Mouse (Mus musculus): Measurements from ENCODE around the gene Abhd14b. TPM values are rescaled to one million over a fixed set of nuclear protein-coding genes. Genes with fewer than 3 reads are reported as not detected.
A peak's percentile ranks its signal among the peaks of the same experiment; 100 is the strongest.

Abhd14b gene
- polyA plus RNA-seq, 1 experiment from 2014 or later: 6.8 TPM

DNA sequence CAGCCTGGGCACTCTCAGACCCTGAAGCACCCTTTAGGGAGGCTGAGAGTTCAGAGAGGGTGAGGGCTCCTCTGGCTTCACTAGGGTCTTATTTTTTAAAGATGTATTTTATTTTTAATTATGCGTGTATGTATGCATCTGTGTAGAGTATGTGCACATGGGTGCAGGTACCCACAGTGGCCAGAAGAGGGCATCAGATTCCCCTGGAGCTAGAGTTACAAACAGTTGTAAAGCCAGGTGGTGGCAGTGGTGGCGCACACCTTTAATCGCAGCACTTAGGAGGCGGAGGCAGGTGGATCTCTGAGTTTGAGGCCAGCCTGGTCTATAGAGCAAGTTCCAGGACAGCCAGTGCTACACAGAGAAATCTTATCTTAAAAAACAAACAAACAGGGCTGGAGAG, 38.2 kb upstream of the Abhd14b start:
- Histone ChIP-seq H3K9ac (replicated peaks; ENCODE audit: low read length) (no peak overlapping the region), H3K4me1 (ENCODE audit: control insufficient read depth, insufficient read depth, low read length) (no peaks in the 10 kb centered on the region; the same call in 1 of the 2 replicates), H3K4me2 (ENCODE audit: low read length) (no peak overlapping the region), H3K4me3 (replicated peaks; ENCODE audit: low read depth, low read length) (no peak overlapping the region), H3K27ac (replicated peaks; ENCODE audit: low read depth, low read length) (no peak overlapping the region), H3K36me3 (ENCODE audit: control insufficient read depth, insufficient read depth, low read length) (no peaks in the 10 kb centered on the region), H3K27me3 (ENCODE audit: control insufficient read depth, insufficient read depth, low read length) (no peaks in the 10 kb centered on the region), H3K9me3 (ENCODE audit: control insufficient read depth, low read length) (no peaks in the 10 kb centered on the region)
- WGBS: 98% methylated on average over 4 of the region's 4 CpGs
- ATAC-seq (ENCODE audit: low FRiP score, low TSS enrichment) (no peak), DNase-seq (no peak)

DNA sequence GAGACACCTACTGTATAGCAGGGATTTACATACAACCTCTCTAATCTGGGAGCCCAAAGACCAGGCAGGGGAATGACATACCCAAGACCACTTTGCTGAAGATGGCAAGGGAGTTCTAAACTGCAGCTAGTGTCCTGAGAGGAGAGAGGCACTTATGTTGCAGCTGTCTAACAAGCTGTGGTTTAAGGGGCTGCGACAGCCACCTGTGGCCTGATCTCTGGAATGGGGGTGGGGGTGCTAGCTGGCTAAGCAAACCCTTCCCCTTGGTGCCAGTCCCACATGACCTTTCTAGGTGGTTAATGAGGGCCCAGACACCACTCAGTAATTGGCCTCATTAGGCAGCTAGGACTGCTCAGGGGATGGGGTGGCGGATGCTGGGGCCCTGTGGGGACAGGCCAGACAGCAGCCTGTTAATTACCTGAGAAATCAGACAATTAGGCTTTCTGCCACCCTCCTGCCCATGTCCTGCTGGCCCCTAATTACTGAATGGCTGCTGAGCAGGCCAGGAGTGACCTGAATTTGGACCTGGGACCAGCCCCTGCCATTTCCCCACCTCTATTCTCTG, 37.1 kb upstream of the Abhd14b start:
- Histone ChIP-seq H3K27ac (replicated peaks; ENCODE audit: low read depth, low read length) (no peak overlapping the region), H3K9me3 (ENCODE audit: control insufficient read depth, low read length) (no peaks in the 10 kb centered on the region), H3K36me3 (ENCODE audit: control insufficient read depth, insufficient read depth, low read length) (no peaks in the 10 kb centered on the region), H3K9ac (replicated peaks; ENCODE audit: low read length) (no peak overlapping the region), H3K4me1 (ENCODE audit: control insufficient read depth, insufficient read depth, low read length) (no peaks in the 10 kb centered on the region; the same call in 1 of the 2 replicates), H3K4me3 (replicated peaks; ENCODE audit: low read depth, low read length) (no peak overlapping the region), H3K27me3 (ENCODE audit: control insufficient read depth, insufficient read depth, low read length) (no peaks in the 10 kb centered on the region), H3K4me2 (ENCODE audit: low read length) (no peak overlapping the region)
- DNase-seq (no peak), ATAC-seq (ENCODE audit: low FRiP score, low TSS enrichment) (no peak)
- 72% methylated on average over 2 of the region's 2 CpGs for WGBS

GRCm38 (mm10) chr9:106411091-106411594, 36.1 kb upstream of the Abhd14b start:
- H3K36me3 ChIP-seq (ENCODE audit: control insufficient read depth, insufficient read depth, low read length): no peaks in the 10 kb centered on the region
- no peak for DNase-seq
- no peak overlapping the region for H3K27ac ChIP-seq (replicated peaks; ENCODE audit: low read depth, low read length)
- H3K9ac ChIP-seq (replicated peaks; ENCODE audit: low read length): no peak overlapping the region
- no peaks in the 10 kb centered on the region for H3K27me3 ChIP-seq (ENCODE audit: control insufficient read depth, insufficient read depth, low read length)
- H3K4me2 ChIP-seq (ENCODE audit: low read length): no peak overlapping the region
- no peak overlapping the region for H3K4me3 ChIP-seq (replicated peaks; ENCODE audit: low read depth, low read length)
- no peaks in the 10 kb centered on the region for H3K9me3 ChIP-seq (ENCODE audit: control insufficient read depth, low read length)
- ATAC-seq (ENCODE audit: low FRiP score, low TSS enrichment): no peak
- 84% methylated on average over 9 of the region's 9 CpGs for WGBS
- no peaks in the 10 kb centered on the region; the same call in 1 of the 2 replicates for H3K4me1 ChIP-seq (ENCODE audit: control insufficient read depth, insufficient read depth, low read length)

DNA sequence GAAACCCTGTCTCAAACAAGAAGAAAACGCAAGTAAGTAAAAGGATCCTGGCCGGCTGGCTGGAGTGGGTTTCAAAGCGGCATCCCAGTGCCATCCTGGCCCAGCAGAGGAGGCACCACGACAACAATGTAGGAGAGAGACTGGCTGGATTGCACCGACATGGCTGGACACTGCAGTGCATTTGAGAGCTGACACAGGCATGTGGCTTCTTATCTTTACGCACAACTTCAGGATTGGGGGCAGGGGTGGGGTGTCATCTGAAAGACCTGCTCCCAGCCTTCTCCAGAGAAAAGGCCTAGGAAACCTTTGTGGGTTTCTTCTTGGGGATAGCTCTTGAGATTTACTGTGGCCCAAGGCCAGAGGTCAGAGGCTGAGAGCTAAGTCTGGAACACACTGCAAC, 35.5 kb upstream of the Abhd14b start:
- Histone ChIP-seq H3K27me3 (ENCODE audit: control insufficient read depth, insufficient read depth, low read length) (no peaks in the 10 kb centered on the region), H3K27ac (replicated peaks; ENCODE audit: low read depth, low read length) (no peak overlapping the region), H3K4me3 (replicated peaks; ENCODE audit: low read depth, low read length) (no peak overlapping the region), H3K4me1 (ENCODE audit: control insufficient read depth, insufficient read depth, low read length) (no peaks in the 10 kb centered on the region), H3K9ac (replicated peaks; ENCODE audit: low read length) (no peak overlapping the region), H3K9me3 (ENCODE audit: control insufficient read depth, low read length) (no peaks in the 10 kb centered on the region), H3K4me2 (ENCODE audit: low read length) (no peak overlapping the region), H3K36me3 (ENCODE audit: control insufficient read depth, insufficient read depth, low read length) (no peaks in the 10 kb centered on the region)
- WGBS: 82% methylated on average over 6 of the region's 6 CpGs
- ATAC-seq (ENCODE audit: low FRiP score, low TSS enrichment) (no peak), DNase-seq (no peak)

DNA sequence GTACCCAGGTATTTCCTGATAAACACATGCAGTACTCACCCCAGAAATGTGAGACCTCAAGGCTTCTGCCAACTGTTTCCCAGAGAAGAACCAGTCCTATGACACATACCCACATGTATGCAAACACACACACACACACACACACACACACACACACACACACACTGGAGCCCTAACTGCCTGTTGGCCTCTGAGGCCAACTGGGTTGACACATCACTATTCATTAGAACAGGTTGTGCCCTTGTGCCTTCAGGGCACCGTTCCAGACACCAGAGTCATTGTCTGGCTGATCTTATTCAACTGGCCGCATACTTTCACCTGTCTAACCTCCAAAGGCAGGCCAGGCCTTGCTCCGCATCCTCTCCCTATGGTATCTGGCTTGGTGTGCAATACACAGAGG, 35.0 kb upstream of the Abhd14b start:
- Histone ChIP-seq H3K9ac (replicated peaks; ENCODE audit: low read length) (no peak overlapping the region), H3K36me3 (ENCODE audit: control insufficient read depth, insufficient read depth, low read length) (no peaks in the 10 kb centered on the region), H3K4me1 (ENCODE audit: control insufficient read depth, insufficient read depth, low read length) (no peaks in the 10 kb centered on the region), H3K27me3 (ENCODE audit: control insufficient read depth, insufficient read depth, low read length) (no peaks in the 10 kb centered on the region), H3K27ac (replicated peaks; ENCODE audit: low read depth, low read length) (no peak overlapping the region), H3K4me3 (replicated peaks; ENCODE audit: low read depth, low read length) (no peak overlapping the region), H3K4me2 (ENCODE audit: low read length) (no peak overlapping the region), H3K9me3 (ENCODE audit: control insufficient read depth, low read length) (no peaks in the 10 kb centered on the region)
- ATAC-seq (ENCODE audit: low FRiP score, low TSS enrichment) (no peak), DNase-seq (no peak)
- WGBS: 77% methylated on average over 3 of the region's 3 CpGs

DNA sequence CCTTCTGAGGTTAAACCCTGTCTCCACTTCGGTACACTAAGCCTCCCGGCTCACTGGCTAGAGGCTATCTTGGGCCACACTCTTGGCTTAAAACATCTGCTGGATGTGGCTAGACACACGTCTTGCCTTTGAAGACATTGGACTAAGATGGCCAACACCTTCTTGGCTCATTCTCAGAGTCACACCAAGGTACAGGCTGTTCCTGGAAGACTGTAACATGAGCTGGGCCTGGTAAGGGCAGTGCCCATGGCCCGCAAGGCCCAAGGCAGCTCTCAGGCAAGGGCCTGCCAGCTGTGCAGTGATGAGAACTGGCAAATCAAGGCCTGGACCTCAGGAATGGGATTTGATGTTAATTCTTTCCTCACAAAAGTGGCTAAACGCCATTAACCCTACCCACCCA, 33.7 kb upstream of the Abhd14b start:
- H3K27me3 ChIP-seq (ENCODE audit: control insufficient read depth, insufficient read depth, low read length): no peaks in the 10 kb centered on the region
- H3K4me1 ChIP-seq (ENCODE audit: control insufficient read depth, insufficient read depth, low read length): peaks cover 12% of the 10 kb centered on the region
- H3K9me3 ChIP-seq (ENCODE audit: control insufficient read depth, low read length): no peaks in the 10 kb centered on the region
- WGBS: 83% methylated on average over 5 of the region's 5 CpGs
- no peak overlapping the region for H3K27ac ChIP-seq (replicated peaks; ENCODE audit: low read depth, low read length)
- H3K36me3 ChIP-seq (ENCODE audit: control insufficient read depth, insufficient read depth, low read length): no peaks in the 10 kb centered on the region
- H3K9ac ChIP-seq (replicated peaks; ENCODE audit: low read length): no peak overlapping the region
- ATAC-seq (ENCODE audit: low FRiP score, low TSS enrichment): no peak
- H3K4me3 ChIP-seq (replicated peaks; ENCODE audit: low read depth, low read length): no peak overlapping the region
- no peak for DNase-seq
- H3K4me2 ChIP-seq (ENCODE audit: low read length): no peak overlapping the region

- Histone ChIP-seq H3K27ac (replicated peaks; ENCODE audit: low read depth, low read length) (no peak overlapping the region), H3K36me3 (ENCODE audit: control insufficient read depth, insufficient read depth, low read length) (no peaks in the 10 kb centered on the region), H3K4me1 (ENCODE audit: control insufficient read depth, insufficient read depth, low read length) (peaks cover 27% of the 10 kb centered on the region), H3K9me3 (ENCODE audit: control insufficient read depth, low read length) (no peaks in the 10 kb centered on the region), H3K9ac (replicated peaks; ENCODE audit: low read length) (no peak overlapping the region), H3K4me3 (replicated peaks; ENCODE audit: low read depth, low read length) (no peak overlapping the region), H3K4me2 (ENCODE audit: low read length) (no peak overlapping the region), H3K27me3 (ENCODE audit: control insufficient read depth, insufficient read depth, low read length) (no peaks in the 10 kb centered on the region)
- no peak for DNase-seq
- 91% methylated on average over 6 of the region's 6 CpGs for WGBS
- ATAC-seq (ENCODE audit: low FRiP score, low TSS enrichment): no peak
These were observed 30.4 kb upstream of the Abhd14b start for GRCm38 (mm10) chr9:106416826-106417225.

DNA sequence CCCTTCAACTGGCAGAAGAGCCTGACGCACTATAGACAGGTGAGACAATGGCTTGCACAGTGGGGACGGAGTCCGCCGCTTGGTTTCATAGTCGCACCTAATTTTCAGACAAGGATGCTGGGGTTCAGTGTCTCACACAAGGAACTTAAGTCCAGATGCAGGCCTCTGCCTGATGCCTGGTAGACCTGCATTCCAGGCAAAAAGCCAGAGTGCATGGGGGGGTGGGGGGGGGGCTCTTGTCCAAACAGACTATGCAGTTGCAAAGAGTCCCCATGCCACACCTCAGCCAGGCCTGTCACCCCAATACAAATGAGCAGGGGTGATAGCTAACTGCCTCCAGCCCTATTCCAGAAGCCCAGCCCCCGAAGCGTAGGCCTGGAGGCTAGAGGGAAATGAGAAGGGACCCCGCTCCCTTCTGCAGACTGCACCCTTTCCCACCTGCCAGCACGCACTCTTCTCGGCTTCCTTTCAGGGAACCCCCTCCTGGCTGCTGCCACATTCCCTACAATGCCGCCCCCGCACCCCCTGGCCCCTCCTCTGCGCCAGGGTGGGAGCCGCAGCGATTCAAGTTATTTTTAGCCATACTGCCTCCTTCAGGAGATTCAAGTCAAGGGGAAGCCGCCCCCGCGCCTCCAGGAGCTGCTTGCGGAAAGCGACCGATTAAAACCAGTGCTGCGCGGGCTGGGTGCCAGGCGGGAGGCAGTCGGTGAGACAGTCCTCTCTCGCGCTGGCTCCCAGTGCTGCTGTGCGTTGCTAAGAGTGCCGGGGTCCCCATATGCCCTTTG, 29.2 kb upstream of the Abhd14b start:
- Histone ChIP-seq H3K4me1 (ENCODE audit: control insufficient read depth, insufficient read depth, low read length) (peaks cover 27% of the 10 kb centered on the region), H3K36me3 (ENCODE audit: control insufficient read depth, insufficient read depth, low read length) (no peaks in the 10 kb centered on the region), H3K4me3 (replicated peaks; ENCODE audit: low read depth, low read length) (peak overlapping the region; percentile 22), H3K9me3 (ENCODE audit: control insufficient read depth, low read length) (no peaks in the 10 kb centered on the region), H3K27me3 (ENCODE audit: control insufficient read depth, insufficient read depth, low read length) (no peaks in the 10 kb centered on the region), H3K9ac (replicated peaks; ENCODE audit: low read length) (peak overlapping the region; percentile 50), H3K27ac (replicated peaks; ENCODE audit: low read depth, low read length) (peak overlapping the region; percentile 49), H3K4me2 (ENCODE audit: low read length) (peak overlapping the region; percentile 57)
- ATAC-seq (ENCODE audit: low FRiP score, low TSS enrichment) (peak; percentile 43; the same call in 1 of the 2 replicates), DNase-seq (peak; percentile 88)
- 14% methylated on average over 29 of the region's 29 CpGs for WGBS

GRCm38 (mm10) chr9:106420608-106421007, 26.7 kb upstream of the Abhd14b start:
- Histone ChIP-seq H3K36me3 (ENCODE audit: control insufficient read depth, insufficient read depth, low read length) (no peaks in the 10 kb centered on the region), H3K27me3 (ENCODE audit: control insufficient read depth, insufficient read depth, low read length) (no peaks in the 10 kb centered on the region), H3K9me3 (ENCODE audit: control insufficient read depth, low read length) (no peaks in the 10 kb centered on the region), H3K4me3 (replicated peaks; ENCODE audit: low read depth, low read length) (no peak overlapping the region), H3K4me1 (ENCODE audit: control insufficient read depth, insufficient read depth, low read length) (peaks cover 27% of the 10 kb centered on the region), H3K27ac (replicated peaks; ENCODE audit: low read depth, low read length) (peak overlapping the region; percentile 54), H3K4me2 (ENCODE audit: low read length) (peak overlapping the region; percentile 41), H3K9ac (replicated peaks; ENCODE audit: low read length) (no peak overlapping the region; the same call in 1 of the 2 replicates)
- ATAC-seq (ENCODE audit: low FRiP score, low TSS enrichment) (no peak), DNase-seq (peak; percentile 58)
- 0% methylated on average over 2 of the region's 2 CpGs for WGBS
